Comparison of ENCODE assay signal across 9 mouse cellular contexts in the genomic region with DNA sequence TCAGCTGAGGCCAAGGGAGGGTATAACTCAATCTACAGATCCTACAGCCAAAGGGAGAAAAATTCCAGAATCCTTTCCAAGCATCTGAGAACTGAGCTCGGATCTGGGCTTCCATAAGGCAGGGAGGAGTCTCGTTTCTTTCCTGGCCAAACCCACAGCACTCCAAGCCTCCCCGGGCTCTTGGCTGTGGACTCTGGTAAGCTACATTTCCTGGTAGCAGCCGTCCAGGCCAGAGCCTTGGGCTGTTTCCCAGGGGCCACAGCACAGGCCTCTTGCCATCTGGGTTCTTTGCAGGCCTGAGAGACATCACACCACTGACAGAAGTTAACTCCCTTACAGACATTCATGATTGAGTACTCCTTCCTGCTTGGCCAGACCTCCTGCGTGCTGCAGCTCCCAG.
DNase-seq lines count a peak whose midpoint lies in the region; ATAC-seq and TF ChIP-seq lines count a peak whose summit lies in the region.
"Had no signal": no experiment of that assay in that cellular context is flagged by ENCODE, and none has a peak within 500 bp of the region (broad histone marks: within the 10 kb centered on the region; RNA-seq: fewer than 3 reads in every experiment).

No protein-coding gene starts in this region.

- no peak overlapping the region for H3K9ac ChIP-seq in hindbrain, postnatal 0 days (replicated peaks; ENCODE audit: low read length)
- no peak overlapping the region for H3K9ac ChIP-seq in forebrain, embryonic 14.5 days (ENCODE audit: low read length)
- H3K9ac ChIP-seq: neural tube, embryonic 15.5 days had no signal

- no peaks in the 10 kb centered on the region for H3K9me3 ChIP-seq in hindbrain, postnatal 0 days (ENCODE audit: low read length)
- H3K9me3 ChIP-seq in forebrain, embryonic 14.5 days (replicated peaks; ENCODE audit: control insufficient read depth, low read length) = no peaks in the 10 kb centered on the region
- H3K9me3 ChIP-seq: neural tube, embryonic 15.5 days had no signal

- peak overlapping the region; percentile 78 for H3K27ac ChIP-seq in layer of hippocampus, adult 2 months
- H3K27ac ChIP-seq in hindbrain, postnatal 0 days = no peak overlapping the region
- no peak overlapping the region for H3K27ac ChIP-seq in forebrain, embryonic 14.5 days (ENCODE audit: low read depth, low read length)
- H3K27ac ChIP-seq: neural tube, embryonic 15.5 days had no signal

- TF ChIP-seq CTCF in layer of hippocampus, adult 2 months (conservative IDR thresholded peaks at IDR 0.05) = no peak
- TF ChIP-seq CTCF in hindbrain, postnatal 0 days (IDR thresholded peaks at IDR 0.05; ENCODE audit: low read depth) = no peak

- peak; percentile 30 to 37 for DNase-seq in layer of hippocampus, adult 2 months (ENCODE audit: low spot score in 2 of 2)
- no peak for DNase-seq in layer of hippocampus, postnatal 10 days (ENCODE audit: low spot score in 2 of 2)
- peak; percentile 31 for DNase-seq in cerebellum, adult 8-10 months
- DNase-seq in fibroblast of lung, adult 2 months (ENCODE audit: low read depth) = peak; percentile 78
- DNase-seq in heart, postnatal 4 days = peak; percentile 55
- no peak for DNase-seq in hindbrain, postnatal 0 days (ENCODE audit: low spot score)
- no peak for DNase-seq in forebrain, embryonic 14.5 days (ENCODE audit: low spot score)

- H3K27me3 ChIP-seq in hindbrain, postnatal 0 days (ENCODE audit: insufficient read depth, low read length) = no peaks in the 10 kb centered on the region
- no peaks in the 10 kb centered on the region for H3K27me3 ChIP-seq in forebrain, embryonic 14.5 days (replicated peaks; ENCODE audit: control insufficient read depth, insufficient read depth, low read length)
- H3K27me3 ChIP-seq: neural tube, embryonic 15.5 days had no signal

- H3K4me3 ChIP-seq in layer of hippocampus, adult 2 months = no peak overlapping the region
- H3K4me3 ChIP-seq in hindbrain, postnatal 0 days (ENCODE audit: low read length) = no peak overlapping the region
- no peak overlapping the region for H3K4me3 ChIP-seq in forebrain, embryonic 14.5 days (ENCODE audit: low read depth, low read length)
- H3K4me3 ChIP-seq: neural tube, embryonic 15.5 days had no signal

- H3K4me1 ChIP-seq in hindbrain, postnatal 0 days (ENCODE audit: insufficient read depth, low read length) = no peaks in the 10 kb centered on the region
- H3K4me1 ChIP-seq in forebrain, embryonic 14.5 days (ENCODE audit: control insufficient read depth, insufficient read depth, low read length) = no peaks in the 10 kb centered on the region
- H3K4me1 ChIP-seq: neural tube, embryonic 15.5 days had no signal

- no peak for ATAC-seq in hindbrain, postnatal 0 days
- no peak for ATAC-seq in forebrain, embryonic 14.5 days

- peaks cover 28% of the 10 kb centered on the region for H3K36me3 ChIP-seq in hindbrain, postnatal 0 days (ENCODE audit: insufficient read depth, low read length)
- peaks cover 76% of the 10 kb centered on the region for H3K36me3 ChIP-seq in forebrain, embryonic 14.5 days (ENCODE audit: control insufficient read depth, insufficient read depth, low read length)

- no peak overlapping the region for H3K4me2 ChIP-seq in hindbrain, postnatal 0 days (ENCODE audit: low read depth, low read length)
- no peak overlapping the region for H3K4me2 ChIP-seq in forebrain, embryonic 14.5 days (ENCODE audit: low read length)
- H3K4me2 ChIP-seq: liver, embryonic 11.5 days; neural tube, embryonic 15.5 days had no signal

- WGBS in hindbrain, postnatal 0 days = 72% methylated on average over 5 of the region's 5 CpGs
- 87% methylated on average over 5 of the region's 5 CpGs for WGBS in forebrain, embryonic 14.5 days

Comparison
In these comparisons a context has a peak if more than half of its experiments do, and no peak if none do; other contexts are left out.
1. DNase-seq: peak in layer of hippocampus, adult 2 months (2 of 2), cerebellum, adult 8-10 months (single experiment), fibroblast of lung, adult 2 months (single experiment) and heart, postnatal 4 days (single experiment); none in layer of hippocampus, postnatal 10 days (0 of 2), hindbrain, postnatal 0 days (single experiment) and forebrain, embryonic 14.5 days (single experiment).